Mouse (Mus musculus) adipocyte (in vitro differentiated cells): ENCODE data around the gene Tomm40l.

Source experiments
- DNase-seq: peaks from one replicate; pipeline ENCODE4 v3.0.0-alpha.2; 2016; ENCODE audit warnings: low spot score

Tomm40l gene

GRCm38 (mm10) chr1:171193911-171194830 is 28.1 kb downstream of the Tomm40l start:
- DNase-seq = no peak

GRCm38 (mm10) chr1:171193093-171193840 is 29.0 kb downstream of the Tomm40l start:
- DNase-seq = no peak

GRCm38 (mm10) chr1:171192283-171192682 is 30.0 kb downstream of the Tomm40l start:
- no peak for DNase-seq

GRCm38 (mm10) chr1:171190832-171191231 is 31.5 kb downstream of the Tomm40l start:
- no peak for DNase-seq

- DNase-seq = no peak
Measured at GRCm38 (mm10) chr1:171189476-171190114, 32.7 kb downstream of the Tomm40l start.

GRCm38 (mm10) chr1:171189046-171189445 is 33.3 kb downstream of the Tomm40l start:
- no peak for DNase-seq

- no peak for DNase-seq
Measured at GRCm38 (mm10) chr1:171187851-171188700, 34.2 kb downstream of the Tomm40l start.

- no peak for DNase-seq
Measured at GRCm38 (mm10) chr1:171185655-171186054, 36.7 kb downstream of the Tomm40l start.

GRCm38 (mm10) chr1:171184314-171184713 is 38.0 kb downstream of the Tomm40l start:
- peak; percentile 29 for DNase-seq

- DNase-seq = no peak
Measured at GRCm38 (mm10) chr1:171183620-171184019, 38.7 kb downstream of the Tomm40l start.

- no peak for DNase-seq
Measured at GRCm38 (mm10) chr1:171183025-171183424, 39.3 kb downstream of the Tomm40l start.

- DNase-seq = no peak
Measured at GRCm38 (mm10) chr1:171179487-171180171, 42.7 kb downstream of the Tomm40l start.

- no peak for DNase-seq
Measured at GRCm38 (mm10) chr1:171172779-171173178, 49.5 kb downstream of the Tomm40l start.

- no peak for DNase-seq
Measured at GRCm38 (mm10) chr1:171171138-171171537, 51.2 kb downstream of the Tomm40l start.

GRCm38 (mm10) chr1:171169913-171170312 is 52.4 kb downstream of the Tomm40l start:
- no peak for DNase-seq

- no peak for DNase-seq
Measured at GRCm38 (mm10) chr1:171168906-171169305, 53.4 kb downstream of the Tomm40l start.
